Mouse (Mus musculus): ENCODE measurements at regions not wholly inside any gene's neighbourhood (a gene's known extent, or its start where the extent isn't known, plus 50 kb on each side); places are given as distances from the start of the nearest gene placed in this dataset.

- Histone ChIP-seq H3K4me3 (ENCODE audit: low read depth, low read length) (no peak overlapping the region), H3K27ac (ENCODE audit: low read depth) (no peak overlapping the region), H3K36me3 (ENCODE audit: insufficient read depth) (no peaks in the 10 kb centered on the region), H3K4me1 (ENCODE audit: insufficient read depth) (no peaks in the 10 kb centered on the region), H3K4me2 (no peak overlapping the region), H3K9me3 (ENCODE audit: low read depth, low read length) (no peaks in the 10 kb centered on the region), H3K9ac (no peak overlapping the region), H3K27me3 (ENCODE audit: insufficient read depth, low read length) (no peaks in the 10 kb centered on the region)
- TF ChIP-seq CTCF (IDR thresholded peaks at IDR 0.05; ENCODE audit: low read depth): no peak
- ATAC-seq (ENCODE audit: insufficient read depth): no peak
- 32% methylated on average over 4 of the region's 4 CpGs for WGBS
- DNase-seq: no peak
These were observed 367.5 kb downstream of the Rps24 start for GRCm38 (mm10) chr14:24854459-24854858.

DNA sequence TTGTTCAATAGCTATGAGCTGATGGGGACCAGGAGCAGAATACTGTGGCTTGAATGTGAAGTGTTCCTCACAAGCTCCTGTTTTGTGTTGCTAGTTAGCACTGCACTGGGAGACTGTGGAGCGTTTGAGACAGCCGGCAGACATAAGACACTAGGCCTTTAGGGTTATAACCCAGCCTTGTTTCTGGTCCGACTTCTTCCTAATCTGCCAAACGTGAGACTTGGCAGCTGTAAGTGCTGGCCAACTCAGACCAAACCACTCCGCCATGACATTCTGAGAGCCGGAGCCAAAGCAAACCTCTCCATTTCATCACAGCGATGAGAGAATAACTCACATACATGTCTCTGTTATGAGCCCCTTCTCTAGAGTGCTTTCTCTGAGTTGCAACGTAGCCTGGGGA is 375.2 kb downstream of the Rps24 start:
- no peaks in the 10 kb centered on the region for H3K9me3 ChIP-seq (ENCODE audit: low read depth, low read length)
- ATAC-seq (ENCODE audit: insufficient read depth) (no peak), DNase-seq (no peak)
- H3K9ac ChIP-seq: no peak overlapping the region
- WGBS: 61% methylated on average over 8 of the region's 8 CpGs
- no peak overlapping the region for H3K4me2 ChIP-seq
- no peak overlapping the region for H3K27ac ChIP-seq (ENCODE audit: low read depth)
- no peaks in the 10 kb centered on the region for H3K4me1 ChIP-seq (ENCODE audit: insufficient read depth)
- no peaks in the 10 kb centered on the region for H3K36me3 ChIP-seq (ENCODE audit: insufficient read depth)
- no peak overlapping the region for H3K4me3 ChIP-seq (ENCODE audit: low read depth, low read length)
- H3K27me3 ChIP-seq (ENCODE audit: insufficient read depth, low read length): no peaks in the 10 kb centered on the region
- no peak for TF ChIP-seq CTCF (IDR thresholded peaks at IDR 0.05; ENCODE audit: low read depth)

DNA sequence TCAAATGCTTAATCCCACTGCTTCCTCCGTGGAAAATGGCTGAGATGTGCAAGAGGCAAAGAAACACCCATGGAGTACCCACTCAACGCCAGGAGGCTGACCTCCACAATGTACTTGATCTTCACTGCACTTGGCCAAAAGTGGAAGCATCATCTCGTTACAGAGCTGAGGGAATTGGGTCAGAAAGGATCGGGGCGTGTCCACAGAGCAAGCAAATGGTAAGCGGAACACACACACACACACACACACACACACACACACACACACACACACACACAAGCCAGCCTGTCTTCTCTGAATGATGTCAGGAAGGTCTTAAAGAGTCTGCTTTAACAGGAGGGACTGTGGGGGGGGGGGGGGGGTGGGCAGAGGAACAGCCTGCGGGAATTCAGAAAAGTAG is 375.7 kb downstream of the Rps24 start:
- H3K9me3 ChIP-seq (ENCODE audit: low read depth, low read length): no peaks in the 10 kb centered on the region
- H3K27ac ChIP-seq (ENCODE audit: low read depth): no peak overlapping the region
- no peak for ATAC-seq (ENCODE audit: insufficient read depth)
- no peaks in the 10 kb centered on the region for H3K27me3 ChIP-seq (ENCODE audit: insufficient read depth, low read length)
- H3K4me3 ChIP-seq (ENCODE audit: low read depth, low read length): no peak overlapping the region
- no peak for DNase-seq
- no peaks in the 10 kb centered on the region for H3K36me3 ChIP-seq (ENCODE audit: insufficient read depth)
- 70% methylated on average over 7 of the region's 7 CpGs for WGBS
- H3K4me1 ChIP-seq (ENCODE audit: insufficient read depth): no peaks in the 10 kb centered on the region
- no peak overlapping the region for H3K9ac ChIP-seq
- H3K4me2 ChIP-seq: no peak overlapping the region
- no peak for TF ChIP-seq CTCF (IDR thresholded peaks at IDR 0.05; ENCODE audit: low read depth)

DNA sequence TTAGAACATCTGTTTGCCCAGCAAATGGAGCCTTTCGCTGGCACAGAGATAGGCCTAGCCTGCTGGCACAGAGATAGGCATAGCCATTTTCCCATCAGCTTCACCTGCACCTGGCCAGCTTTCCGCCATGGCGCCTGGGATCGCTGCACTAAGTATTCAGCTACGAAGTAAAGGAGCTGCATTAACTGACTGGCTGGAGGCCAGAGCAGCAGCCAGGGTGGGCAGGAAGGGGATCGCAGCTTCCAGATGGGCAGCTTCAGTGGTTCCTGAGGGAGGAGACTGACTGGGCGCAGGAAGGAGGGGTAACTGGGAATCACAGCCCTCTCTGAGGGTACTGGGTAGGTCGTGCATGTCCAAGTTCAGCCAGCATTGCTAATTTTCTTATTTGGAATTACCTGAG is 376.2 kb downstream of the Rps24 start:
- Histone ChIP-seq H3K9ac (no peak overlapping the region), H3K9me3 (ENCODE audit: low read depth, low read length) (no peaks in the 10 kb centered on the region), H3K4me2 (no peak overlapping the region), H3K4me1 (ENCODE audit: insufficient read depth) (no peaks in the 10 kb centered on the region), H3K36me3 (ENCODE audit: insufficient read depth) (no peaks in the 10 kb centered on the region), H3K4me3 (ENCODE audit: low read depth, low read length) (no peak overlapping the region), H3K27me3 (ENCODE audit: insufficient read depth, low read length) (no peaks in the 10 kb centered on the region), H3K27ac (ENCODE audit: low read depth) (no peak overlapping the region)
- ATAC-seq (ENCODE audit: insufficient read depth): no peak
- WGBS: 64% methylated on average over 8 of the region's 8 CpGs
- TF ChIP-seq CTCF (IDR thresholded peaks at IDR 0.05; ENCODE audit: low read depth): no peak
- no peak for DNase-seq

DNA sequence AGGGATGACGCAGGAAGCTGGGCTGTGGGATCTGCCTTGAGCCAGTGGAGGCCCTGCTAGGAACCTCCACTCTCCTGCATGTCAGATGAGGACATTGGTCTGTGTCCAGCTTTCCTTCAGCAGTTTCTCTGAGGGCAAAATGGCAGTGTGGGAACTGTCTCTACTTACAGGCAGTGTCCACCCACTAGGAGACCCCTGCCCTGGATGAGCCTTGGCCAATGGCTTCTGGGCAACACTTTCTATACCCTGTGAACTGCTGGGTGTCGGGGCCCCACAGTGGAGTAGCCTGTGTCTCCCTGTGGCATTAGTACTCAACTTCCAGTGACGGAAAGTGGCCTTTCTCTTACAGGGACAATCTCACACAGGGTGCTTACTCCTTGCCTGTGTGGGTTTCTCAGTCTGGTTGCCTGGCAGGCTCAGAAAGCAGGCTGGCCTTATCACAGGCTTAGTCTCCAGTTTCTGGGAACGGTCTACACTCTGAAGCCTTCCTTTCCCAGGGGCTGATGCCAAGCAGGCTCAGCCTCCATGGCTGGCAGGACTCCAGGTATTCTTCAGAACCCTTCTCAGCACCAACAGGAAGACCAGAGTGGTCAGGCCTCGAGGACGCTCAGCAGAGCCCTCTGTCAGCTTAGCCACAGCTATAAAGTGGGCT is 378.8 kb downstream of the Rps24 start:
- H3K27me3 ChIP-seq (ENCODE audit: insufficient read depth, low read length): no peaks in the 10 kb centered on the region
- no peaks in the 10 kb centered on the region for H3K9me3 ChIP-seq (ENCODE audit: low read depth, low read length)
- ATAC-seq (ENCODE audit: insufficient read depth) (no peak), DNase-seq (no peak)
- no peaks in the 10 kb centered on the region for H3K36me3 ChIP-seq (ENCODE audit: insufficient read depth)
- H3K9ac ChIP-seq: no peak overlapping the region
- no peak for TF ChIP-seq CTCF (IDR thresholded peaks at IDR 0.05; ENCODE audit: low read depth)
- H3K4me1 ChIP-seq (ENCODE audit: insufficient read depth): no peaks in the 10 kb centered on the region
- no peak overlapping the region for H3K4me3 ChIP-seq (ENCODE audit: low read depth, low read length)
- WGBS: 68% methylated on average over 6 of the region's 6 CpGs
- H3K27ac ChIP-seq (ENCODE audit: low read depth): no peak overlapping the region
- H3K4me2 ChIP-seq: no peak overlapping the region

DNA sequence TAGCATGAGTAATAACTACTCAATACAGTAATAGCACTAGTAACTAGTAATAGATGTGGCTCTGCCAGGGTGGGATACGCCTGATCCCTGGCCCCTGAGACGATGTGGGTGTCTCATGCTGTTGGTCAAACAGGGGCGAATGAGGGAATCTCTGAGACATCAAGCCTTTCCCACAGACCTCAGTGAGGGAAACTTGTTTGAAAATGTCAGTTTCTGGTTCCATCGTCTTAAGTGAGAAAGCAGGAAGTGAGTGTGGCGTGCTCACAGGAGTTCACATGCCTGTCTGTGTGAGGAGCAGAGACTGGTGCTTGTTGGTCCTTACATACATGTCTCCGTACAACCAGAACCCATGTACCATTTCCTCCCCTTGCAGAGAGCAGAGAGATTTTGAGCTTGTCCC is 380.9 kb downstream of the Rps24 start:
- TF ChIP-seq CTCF (IDR thresholded peaks at IDR 0.05; ENCODE audit: low read depth): no peak
- Histone ChIP-seq H3K4me1 (ENCODE audit: insufficient read depth) (no peaks in the 10 kb centered on the region), H3K4me3 (ENCODE audit: low read depth, low read length) (no peak overlapping the region), H3K9ac (no peak overlapping the region), H3K27me3 (ENCODE audit: insufficient read depth, low read length) (no peaks in the 10 kb centered on the region), H3K36me3 (ENCODE audit: insufficient read depth) (no peaks in the 10 kb centered on the region), H3K4me2 (no peak overlapping the region), H3K27ac (ENCODE audit: low read depth) (no peak overlapping the region), H3K9me3 (ENCODE audit: low read depth, low read length) (no peaks in the 10 kb centered on the region)
- ATAC-seq (ENCODE audit: insufficient read depth) (no peak), DNase-seq (no peak)
- WGBS: 78% methylated on average over 6 of the region's 6 CpGs

DNA sequence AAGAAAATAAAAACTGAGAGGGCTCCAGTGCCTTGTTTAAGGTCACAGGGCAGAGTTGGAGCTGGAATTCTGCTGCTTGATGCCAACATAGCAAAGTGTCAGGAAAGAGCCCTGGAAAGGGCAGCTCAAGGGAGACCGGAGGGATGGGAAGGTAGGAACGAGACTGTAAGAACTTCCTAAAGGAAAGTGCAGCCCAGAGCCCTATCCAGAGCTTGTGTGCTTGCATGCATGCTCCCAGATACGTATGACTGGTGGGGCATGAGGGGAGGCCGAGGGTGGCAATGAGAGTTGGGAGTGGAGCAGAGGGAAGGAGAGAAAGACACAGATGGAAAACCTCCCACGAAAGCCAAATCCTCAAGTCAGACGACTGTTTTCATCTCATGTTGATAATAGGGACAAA is 381.8 kb downstream of the Rps24 start:
- Histone ChIP-seq H3K27me3 (ENCODE audit: insufficient read depth, low read length) (no peaks in the 10 kb centered on the region), H3K27ac (ENCODE audit: low read depth) (no peak overlapping the region), H3K36me3 (ENCODE audit: insufficient read depth) (no peaks in the 10 kb centered on the region), H3K4me3 (ENCODE audit: low read depth, low read length) (no peak overlapping the region), H3K9ac (no peak overlapping the region), H3K4me1 (ENCODE audit: insufficient read depth) (no peaks in the 10 kb centered on the region), H3K9me3 (ENCODE audit: low read depth, low read length) (no peaks in the 10 kb centered on the region), H3K4me2 (no peak overlapping the region)
- 58% methylated on average over 6 of the region's 6 CpGs for WGBS
- ATAC-seq (ENCODE audit: insufficient read depth) (no peak), DNase-seq (no peak)
- TF ChIP-seq CTCF (IDR thresholded peaks at IDR 0.05; ENCODE audit: low read depth): no peak

GRCm38 (mm10) chr14:24870246-24870645 is 383.3 kb downstream of the Rps24 start:
- no peak overlapping the region for H3K4me2 ChIP-seq
- 86% methylated on average over 3 of the region's 3 CpGs for WGBS
- TF ChIP-seq CTCF (IDR thresholded peaks at IDR 0.05; ENCODE audit: low read depth): no peak

More at GRCm38 (mm10) chr14:24870246-24870645, 383.3 kb downstream of the Rps24 start:
- H3K27me3 ChIP-seq (ENCODE audit: insufficient read depth, low read length): no peaks in the 10 kb centered on the region
- no peaks in the 10 kb centered on the region for H3K36me3 ChIP-seq (ENCODE audit: insufficient read depth)
- no peak overlapping the region for H3K4me3 ChIP-seq (ENCODE audit: low read depth, low read length)
- H3K4me1 ChIP-seq (ENCODE audit: insufficient read depth): no peaks in the 10 kb centered on the region
- no peaks in the 10 kb centered on the region for H3K9me3 ChIP-seq (ENCODE audit: low read depth, low read length)
- no peak overlapping the region for H3K9ac ChIP-seq
- DNase-seq (no peak), ATAC-seq (ENCODE audit: insufficient read depth) (no peak)
- no peak overlapping the region for H3K27ac ChIP-seq (ENCODE audit: low read depth)

Data from lung, embryonic 14.5 days (tissue).